Mouse (Mus musculus): ENCODE measurements around the gene Kif16b. TPM values are rescaled to one million over a fixed set of nuclear protein-coding genes. Genes with fewer than 3 reads are reported as not detected.

Gene Kif16b
- polyA plus RNA-seq, 1 experiment from 2014 or later = 11.2 TPM

- Histone ChIP-seq H3K4me3 (no peak overlapping the region), H3K9me3 (no peaks in the 10 kb centered on the region), H3K27me3 (no peaks in the 10 kb centered on the region), H3K4me2 (replicated peaks) (no peak overlapping the region), H3K27ac (no peak overlapping the region), H3K9ac (no peak overlapping the region), H3K36me3 (no peaks in the 10 kb centered on the region), H3K4me1 (no peaks in the 10 kb centered on the region)
- WGBS = 72% methylated on average over 2 of the region's 2 CpGs
- ATAC-seq (ENCODE audit: low FRiP score, low read depth) = no peak
Observed at GRCm38 (mm10) chr2:142720174-142720573, 181.2 kb downstream of the Kif16b start.

DNA sequence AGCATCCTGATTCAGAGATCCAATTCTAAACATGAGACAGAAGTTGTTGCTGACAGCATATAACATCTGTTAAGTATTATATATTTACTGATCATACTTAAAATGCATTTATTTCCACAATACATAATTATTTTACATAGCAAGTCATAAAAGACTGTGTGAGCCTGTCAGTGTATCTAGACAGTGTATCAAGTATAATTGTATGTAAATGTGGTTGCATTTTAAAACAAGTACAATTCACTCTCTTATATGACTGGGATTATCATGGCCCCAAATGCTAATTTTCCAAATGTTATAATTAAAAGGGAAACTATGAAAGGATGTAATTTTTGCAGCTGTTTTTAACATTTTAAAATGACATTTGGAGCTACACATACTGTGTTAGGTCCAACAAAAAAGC, 182.3 kb downstream of the Kif16b start:
- Histone ChIP-seq H3K4me1 (no peaks in the 10 kb centered on the region), H3K9me3 (no peaks in the 10 kb centered on the region), H3K4me3 (no peak overlapping the region), H3K27me3 (no peaks in the 10 kb centered on the region), H3K36me3 (no peaks in the 10 kb centered on the region), H3K27ac (no peak overlapping the region), H3K4me2 (replicated peaks) (no peak overlapping the region), H3K9ac (no peak overlapping the region)
- ATAC-seq (ENCODE audit: low FRiP score, low read depth) = no peak

- Histone ChIP-seq H3K27me3 (no peaks in the 10 kb centered on the region), H3K9me3 (no peaks in the 10 kb centered on the region), H3K9ac (no peak overlapping the region), H3K27ac (no peak overlapping the region), H3K36me3 (peaks cover 2% of the 10 kb centered on the region), H3K4me2 (replicated peaks) (no peak overlapping the region), H3K4me1 (no peaks in the 10 kb centered on the region), H3K4me3 (no peak overlapping the region)
- 58% methylated on average over 4 of the region's 4 CpGs for WGBS
- no peak for ATAC-seq (ENCODE audit: low FRiP score, low read depth)
Observed at GRCm38 (mm10) chr2:142717591-142717990, 183.7 kb downstream of the Kif16b start.

- Histone ChIP-seq H3K4me1 (no peaks in the 10 kb centered on the region), H3K36me3 (peaks cover 17% of the 10 kb centered on the region), H3K9me3 (no peaks in the 10 kb centered on the region), H3K9ac (no peak overlapping the region), H3K27ac (no peak overlapping the region), H3K4me2 (replicated peaks) (no peak overlapping the region), H3K4me3 (no peak overlapping the region), H3K27me3 (no peaks in the 10 kb centered on the region)
- no peak for ATAC-seq (ENCODE audit: low FRiP score, low read depth)
Observed at GRCm38 (mm10) chr2:142715912-142716260, 185.4 kb downstream of the Kif16b start.

DNA sequence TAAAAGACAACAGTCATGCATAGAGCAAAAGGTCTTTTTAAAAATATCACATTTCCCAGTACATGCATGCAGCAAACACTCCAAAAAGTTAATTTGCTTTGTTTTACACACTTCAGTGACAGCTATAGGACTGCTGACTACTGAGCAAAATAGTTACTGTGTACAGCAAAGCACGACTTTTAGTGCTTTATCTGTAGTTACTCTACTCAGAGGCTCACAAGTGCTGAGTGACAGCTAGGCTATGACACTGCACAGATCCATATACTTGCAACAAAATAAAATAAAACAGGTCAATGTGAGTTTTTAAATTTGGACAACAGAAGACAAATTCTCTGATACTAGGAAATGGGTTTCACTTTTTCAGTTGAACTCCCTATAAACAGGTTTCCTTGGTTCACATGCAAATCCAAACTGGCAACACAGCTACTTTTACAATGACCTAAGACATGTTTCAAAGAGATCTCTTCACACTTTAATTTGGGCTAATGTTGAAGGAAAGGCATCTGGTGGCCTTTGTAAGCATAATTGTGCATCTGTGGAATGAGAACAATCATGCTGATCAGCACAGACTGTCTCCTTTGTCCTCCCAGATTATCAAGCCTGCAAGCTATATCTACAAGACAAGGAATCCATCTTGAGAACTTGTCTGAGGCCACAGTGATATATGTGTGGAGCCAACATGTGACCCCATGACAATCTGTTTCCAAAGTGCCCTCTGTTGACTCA, 186.0 kb downstream of the Kif16b start:
- Histone ChIP-seq H3K4me1 (no peaks in the 10 kb centered on the region), H3K9ac (no peak overlapping the region), H3K9me3 (no peaks in the 10 kb centered on the region), H3K4me3 (no peak overlapping the region), H3K27me3 (no peaks in the 10 kb centered on the region), H3K36me3 (peaks cover 17% of the 10 kb centered on the region), H3K4me2 (replicated peaks) (no peak overlapping the region), H3K27ac (no peak overlapping the region)
- 67% methylated on average over 1 of the region's 1 CpGs for whole genome bisulfite sequencing
- no peak for ATAC-seq (ENCODE audit: low FRiP score, low read depth)

GRCm38 (mm10) chr2:142712727-142713126, 188.6 kb downstream of the Kif16b start:
- H3K27ac ChIP-seq = no peak overlapping the region
- no peaks in the 10 kb centered on the region for H3K4me1 ChIP-seq
- peaks cover 17% of the 10 kb centered on the region for H3K36me3 ChIP-seq
- H3K27me3 ChIP-seq = no peaks in the 10 kb centered on the region
- H3K9ac ChIP-seq = no peak overlapping the region
- 92% methylated on average over 11 of the region's 11 CpGs for WGBS
- H3K4me2 ChIP-seq (replicated peaks) = no peak overlapping the region
- no peaks in the 10 kb centered on the region for H3K9me3 ChIP-seq
- ATAC-seq (ENCODE audit: low FRiP score, low read depth) = no peak
- no peak overlapping the region for H3K4me3 ChIP-seq

- 72% methylated on average over 3 of the region's 3 CpGs for whole genome bisulfite sequencing
- H3K4me2 ChIP-seq (replicated peaks) = no peak overlapping the region
- H3K9ac ChIP-seq = no peak overlapping the region
- no peak overlapping the region for H3K4me3 ChIP-seq
- H3K4me1 ChIP-seq = no peaks in the 10 kb centered on the region
- no peaks in the 10 kb centered on the region for H3K27me3 ChIP-seq
- no peak for ATAC-seq (ENCODE audit: low FRiP score, low read depth)
- no peaks in the 10 kb centered on the region for H3K9me3 ChIP-seq
- peaks cover 21% of the 10 kb centered on the region for H3K36me3 ChIP-seq
- H3K27ac ChIP-seq = no peak overlapping the region
Observed at GRCm38 (mm10) chr2:142709326-142709725, 192.0 kb downstream of the Kif16b start.

- no peak for ATAC-seq (ENCODE audit: low FRiP score, low read depth)
- H3K36me3 ChIP-seq = peaks cover 9% of the 10 kb centered on the region
- H3K9me3 ChIP-seq = no peaks in the 10 kb centered on the region
- no peaks in the 10 kb centered on the region for H3K27me3 ChIP-seq
- no peak overlapping the region for H3K9ac ChIP-seq
- H3K4me1 ChIP-seq = peaks cover 9% of the 10 kb centered on the region
- H3K4me3 ChIP-seq = no peak overlapping the region
- H3K27ac ChIP-seq = no peak overlapping the region
- H3K4me2 ChIP-seq (replicated peaks) = no peak overlapping the region
- WGBS = 77% methylated on average over 4 of the region's 4 CpGs
Observed at GRCm38 (mm10) chr2:142700689-142701088, 200.6 kb downstream of the Kif16b start.

GRCm38 (mm10) chr2:142698650-142699049, 202.7 kb downstream of the Kif16b start:
- H3K27me3 ChIP-seq = no peaks in the 10 kb centered on the region
- peaks cover 9% of the 10 kb centered on the region for H3K36me3 ChIP-seq
- no peak overlapping the region for H3K4me2 ChIP-seq (replicated peaks)
- peaks cover 9% of the 10 kb centered on the region for H3K4me1 ChIP-seq
- no peak for ATAC-seq (ENCODE audit: low FRiP score, low read depth)
- H3K4me3 ChIP-seq = no peak overlapping the region
- H3K9me3 ChIP-seq = no peaks in the 10 kb centered on the region
- WGBS = 27% methylated on average over 3 of the region's 3 CpGs
- no peak overlapping the region for H3K9ac ChIP-seq
- H3K27ac ChIP-seq = no peak overlapping the region

DNA sequence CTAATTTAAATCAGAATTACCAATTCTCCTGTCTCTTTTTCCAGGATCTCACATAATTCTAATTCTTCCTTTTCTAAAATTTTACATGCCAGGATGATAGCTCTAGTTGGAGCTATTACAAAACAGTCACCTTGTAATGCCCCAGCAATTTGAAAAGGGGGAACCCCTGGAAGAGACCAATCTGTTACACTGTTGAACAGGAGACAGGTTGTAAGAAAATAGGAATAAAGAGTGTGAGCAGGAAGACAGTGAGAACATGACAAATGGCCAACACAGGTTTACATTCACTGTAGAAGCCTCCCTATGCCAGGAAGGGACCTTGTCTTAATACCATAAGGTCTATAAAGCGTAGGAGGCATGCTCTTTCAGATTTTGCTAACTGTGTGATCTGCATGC, 206.4 kb downstream of the Kif16b start:
- peaks cover 4% of the 10 kb centered on the region for H3K36me3 ChIP-seq
- ATAC-seq (ENCODE audit: low FRiP score, low read depth) = no peak
- no peaks in the 10 kb centered on the region for H3K9me3 ChIP-seq
- H3K4me3 ChIP-seq = no peak overlapping the region
- H3K4me1 ChIP-seq = peaks cover 9% of the 10 kb centered on the region
- H3K27ac ChIP-seq = no peak overlapping the region
- H3K9ac ChIP-seq = no peak overlapping the region
- H3K27me3 ChIP-seq = no peaks in the 10 kb centered on the region
- WGBS = 92% methylated on average over 1 of the region's 1 CpGs
- no peak overlapping the region for H3K4me2 ChIP-seq (replicated peaks)

DNA sequence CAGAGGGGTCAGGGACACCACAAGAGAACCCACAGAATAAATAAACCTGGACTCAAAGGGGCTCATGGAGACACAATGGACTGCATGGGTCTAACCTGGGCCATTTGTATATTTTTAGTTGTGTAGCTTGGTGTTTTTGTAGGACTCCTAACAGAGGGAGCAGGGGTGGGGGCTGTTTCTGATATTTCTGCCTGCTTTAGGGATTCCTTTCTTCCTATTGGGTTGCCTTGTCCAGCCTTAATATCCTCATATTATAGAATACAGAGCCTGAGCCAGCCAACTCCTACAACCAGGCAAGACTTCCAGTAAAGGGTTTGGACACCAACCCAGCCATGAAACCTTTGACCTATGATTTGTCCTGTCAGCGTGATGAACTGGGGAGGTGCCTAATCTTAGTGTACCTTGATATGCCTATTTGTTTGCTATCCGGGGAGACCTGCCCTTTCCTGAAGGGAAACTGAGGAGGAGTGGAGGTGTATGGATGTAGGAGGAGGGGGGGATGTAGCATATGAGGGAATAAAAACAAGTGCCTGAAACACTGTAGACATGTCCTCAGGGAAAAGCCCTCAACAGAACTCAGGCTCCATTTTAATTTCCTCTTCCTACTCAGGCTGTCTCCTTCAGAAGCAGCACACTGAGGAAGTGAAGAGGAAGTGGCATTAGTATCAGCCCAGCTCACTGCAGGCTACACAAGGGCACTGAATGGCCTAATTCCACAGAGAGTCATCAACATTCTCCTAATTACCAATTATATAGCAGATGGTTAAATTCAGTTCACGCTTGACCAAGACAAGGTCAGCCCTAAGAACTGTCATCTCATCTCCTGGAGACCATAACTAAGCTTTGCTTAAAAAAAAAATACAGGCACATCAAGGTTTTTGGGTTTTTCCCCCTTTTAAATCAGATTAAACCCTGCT, 207.1 kb downstream of the Kif16b start:
- Histone ChIP-seq H3K4me2 (replicated peaks) (no peak overlapping the region), H3K36me3 (no peaks in the 10 kb centered on the region), H3K9ac (no peak overlapping the region), H3K4me1 (peaks cover 5% of the 10 kb centered on the region), H3K27ac (no peak overlapping the region), H3K4me3 (no peak overlapping the region), H3K9me3 (no peaks in the 10 kb centered on the region), H3K27me3 (no peaks in the 10 kb centered on the region)
- 69% methylated on average over 3 of the region's 3 CpGs for WGBS
- ATAC-seq (ENCODE audit: low FRiP score, low read depth) = no peak

GRCm38 (mm10) chr2:142693461-142693860, 207.9 kb downstream of the Kif16b start:
- H3K9ac ChIP-seq = no peak overlapping the region
- 80% methylated on average over 1 of the region's 1 CpGs for WGBS
- H3K36me3 ChIP-seq = no peaks in the 10 kb centered on the region
- no peaks in the 10 kb centered on the region for H3K9me3 ChIP-seq
- no peak overlapping the region for H3K27ac ChIP-seq
- no peak overlapping the region for H3K4me2 ChIP-seq (replicated peaks)
- H3K4me1 ChIP-seq = peaks cover 1% of the 10 kb centered on the region; the same call in 1 of the 2 replicates
- no peak for ATAC-seq (ENCODE audit: low FRiP score, low read depth)
- H3K27me3 ChIP-seq = no peaks in the 10 kb centered on the region
- no peak overlapping the region for H3K4me3 ChIP-seq

All from limb, embryonic 13.5 days (tissue).